Mouse (Mus musculus): ENCODE results near the gene Hoxa6. TPM values are rescaled to one million over a fixed set of nuclear protein-coding genes. Genes with fewer than 3 reads are reported as not detected.

The Hoxa6 gene
- total RNA-seq, 2 experiments from 2014 or later: 6.7 to 10.6 TPM

- DNase-seq (ENCODE audit: low spot score in 2 of 2): no peak
Measured at GRCm38 (mm10) chr6:52203121-52203370, 5.5 kb downstream of the Hoxa6 start.

GRCm38 (mm10) chr6:52202362-52203120, 6.0 kb downstream of the Hoxa6 start:
- DNase-seq (ENCODE audit: low spot score in 2 of 2): no peak

GRCm38 (mm10) chr6:52201269-52201668, 7.3 kb downstream of the Hoxa6 start:
- no peak for DNase-seq (ENCODE audit: low spot score in 2 of 2)

GRCm38 (mm10) chr6:52200751-52201250, 7.7 kb downstream of the Hoxa6 start:
- DNase-seq (ENCODE audit: low spot score in 2 of 2): no peak

GRCm38 (mm10) chr6:52200073-52200750, 8.3 kb downstream of the Hoxa6 start:
- no peak for DNase-seq (ENCODE audit: low spot score in 2 of 2)

GRCm38 (mm10) chr6:52197271-52197670, 11.3 kb downstream of the Hoxa6 start:
- no peak for DNase-seq (ENCODE audit: low spot score in 2 of 2)

- no peak for DNase-seq (ENCODE audit: low spot score in 2 of 2)
Measured at GRCm38 (mm10) chr6:52196811-52197210, 11.7 kb downstream of the Hoxa6 start.

- no peak for DNase-seq (ENCODE audit: low spot score in 2 of 2)
Measured at GRCm38 (mm10) chr6:52194690-52195089, 13.8 kb downstream of the Hoxa6 start.

- peak; percentile 79 to 81 for DNase-seq (ENCODE audit: low spot score in 2 of 2)
Measured at GRCm38 (mm10) chr6:52191860-52192550, 16.5 kb downstream of the Hoxa6 start.

- no peak for DNase-seq (ENCODE audit: low spot score in 2 of 2)
Measured at GRCm38 (mm10) chr6:52190906-52191810, 17.4 kb downstream of the Hoxa6 start, which contains the start of gene Hoxa4. TSS of gene Hoxa4 (minus strand) at chr6:52191753.

GRCm38 (mm10) chr6:52190410-52190809, 18.1 kb downstream of the Hoxa6 start:
- DNase-seq (ENCODE audit: low spot score in 2 of 2): no peak

GRCm38 (mm10) chr6:52189909-52190308, 18.6 kb downstream of the Hoxa6 start:
- DNase-seq (ENCODE audit: low spot score in 2 of 2): no peak

GRCm38 (mm10) chr6:52189172-52189591, 19.3 kb downstream of the Hoxa6 start:
- no peak for DNase-seq (ENCODE audit: low spot score in 2 of 2)

GRCm38 (mm10) chr6:52186500-52186899, 22.0 kb downstream of the Hoxa6 start:
- DNase-seq (ENCODE audit: low spot score in 2 of 2): no peak

- no peak for DNase-seq (ENCODE audit: low spot score in 2 of 2)
Measured at GRCm38 (mm10) chr6:52185834-52186233, 22.7 kb downstream of the Hoxa6 start.

- no peak for DNase-seq (ENCODE audit: low spot score in 2 of 2)
Measured at GRCm38 (mm10) chr6:52185222-52185621, 23.3 kb downstream of the Hoxa6 start.

GRCm38 (mm10) chr6:52184668-52185067, 23.9 kb downstream of the Hoxa6 start:
- no peak for DNase-seq (ENCODE audit: low spot score in 2 of 2)

- DNase-seq (ENCODE audit: low spot score in 2 of 2): no peak
Measured at GRCm38 (mm10) chr6:52183311-52184080, 25.0 kb downstream of the Hoxa6 start.

- no peak for DNase-seq (ENCODE audit: low spot score in 2 of 2)
Measured at GRCm38 (mm10) chr6:52182793-52183192, 25.7 kb downstream of the Hoxa6 start.

GRCm38 (mm10) chr6:52182030-52182429, 26.5 kb downstream of the Hoxa6 start:
- no peak for DNase-seq (ENCODE audit: low spot score in 2 of 2)
